Mouse (Mus musculus) stomach, embryonic 14.5 days (tissue): Measurements from ENCODE around the gene Cplx2. TPM values are rescaled to one million over a fixed set of nuclear protein-coding genes. Genes with fewer than 3 reads are reported as not detected.
A peak's percentile ranks its signal among the peaks of the same experiment; 100 is the strongest.

Source experiments
- ATAC-seq: fragments of 200-750 bp; cut with Nextera tagmentation; 2 replicates; pipeline ENCODE4 v1.8.0; 2017; ENCODE audit warnings: low read depth, moderate TSS enrichment; ENCODE audit not compliant: insufficient number of reproducible peaks, insufficient read depth, low FRiP score
- H3K27ac ChIP-seq: fragments of 300-500 bp; sonication (generic); 2 replicates; pipeline ENCODE4 v1.5.1; 2014; ENCODE audit warnings: mild to moderate bottlenecking, low read length, moderate library complexity, mixed read lengths
- H3K27me3 ChIP-seq: fragments of 300-500 bp; sonication (generic); 2 replicates; pipeline ENCODE4 v1.6.1; 2014; ENCODE audit warnings: low read length, control low read depth, mixed read lengths; ENCODE audit not compliant: control insufficient read depth, insufficient read depth
- H3K36me3 ChIP-seq: fragments of 300-500 bp; sonication (generic); 2 replicates; pipeline ENCODE4 v1.6.1; 2014; ENCODE audit warnings: mild to moderate bottlenecking, control low read depth, low read length, moderate library complexity, mixed read lengths; ENCODE audit not compliant: control insufficient read depth, insufficient read depth
- H3K4me1 ChIP-seq: fragments of 300-500 bp; sonication (generic); 2 replicates; pipeline ENCODE4 v1.6.1; 2014; ENCODE audit warnings: low read length, control low read depth, mixed read lengths; ENCODE audit not compliant: control insufficient read depth, insufficient read depth
- H3K4me2 ChIP-seq: fragments of 300-500 bp; sonication (generic); replicated peaks from 2 replicates; pipeline ENCODE4 v1.6.1; 2014; ENCODE audit warnings: low read depth, low read length, control low read depth
- H3K4me3 ChIP-seq: fragments of 300-500 bp; sonication (generic); 2 replicates; pipeline ENCODE4 v1.5.1; 2014; ENCODE audit warnings: low read depth, low read length, control low read depth
- H3K9ac ChIP-seq: fragments of 300-500 bp; sonication (generic); replicated peaks from 2 replicates; pipeline ENCODE4 v1.6.1; 2014; ENCODE audit warnings: low read depth, mild to moderate bottlenecking, control low read depth, low read length, moderate library complexity, mixed read lengths
- H3K9me3 ChIP-seq: fragments of 300-500 bp; sonication (generic); 2 replicates; pipeline ENCODE4 v1.6.1; 2016; ENCODE audit warnings: low read depth, low read length, control low read depth; ENCODE audit not compliant: control insufficient read depth
- WGBS: fragments of 180-500 bp; shearing (Covaris S2); extraction: QIAGEN DNeasy Blood & Tissue Kit; methylation state at CpG from one replicate; pipeline ENCODE4 v1.1.7; 2014; 5-methylcytosine and 5-hydroxymethylcytosine counted together
- polyA plus RNA-seq: library from polyadenylated mRNA; unstranded; fragments of >200 nt; fragmentation: Nextera tagmentation; extraction: Ambion mirVana; gene quantifications from 2 replicates; pipeline ENCODE4 v1.2.1, GENCODE M21; 2014

Cplx2 gene
- polyA plus RNA-seq, 1 experiment from 2014 or later: 7.7 TPM

- WGBS: 32% methylated on average over 11 of the region's 11 CpGs
- Histone ChIP-seq H3K9me3 (no peaks in the 10 kb centered on the region), H3K27me3 (no peaks in the 10 kb centered on the region), H3K4me1 (peaks cover 25% of the 10 kb centered on the region), H3K4me2 (no peak overlapping the region), H3K9ac (no peak overlapping the region), H3K27ac (no peak overlapping the region), H3K36me3 (no peaks in the 10 kb centered on the region), H3K4me3 (no peak overlapping the region)
- no peak for ATAC-seq
Observed at GRCm38 (mm10) chr13:54375497-54376495, 4.6 kb downstream of the Cplx2 start.

GRCm38 (mm10) chr13:54376736-54377135 lies 5.6 kb downstream of the Cplx2 start:
- Histone ChIP-seq H3K27me3 (no peaks in the 10 kb centered on the region), H3K4me3 (no peak overlapping the region), H3K27ac (no peak overlapping the region), H3K4me2 (no peak overlapping the region), H3K9ac (no peak overlapping the region), H3K9me3 (no peaks in the 10 kb centered on the region), H3K4me1 (peaks cover 21% of the 10 kb centered on the region), H3K36me3 (no peaks in the 10 kb centered on the region)
- WGBS: 48% methylated on average over 7 of the region's 7 CpGs
- ATAC-seq: no peak

GRCm38 (mm10) chr13:54378051-54378450 lies 6.9 kb downstream of the Cplx2 start:
- Histone ChIP-seq H3K4me2 (no peak overlapping the region), H3K36me3 (no peaks in the 10 kb centered on the region), H3K27ac (no peak overlapping the region), H3K27me3 (no peaks in the 10 kb centered on the region), H3K4me1 (peaks cover 13% of the 10 kb centered on the region), H3K9me3 (no peaks in the 10 kb centered on the region), H3K9ac (no peak overlapping the region), H3K4me3 (no peak overlapping the region)
- no peak for ATAC-seq
- whole genome bisulfite sequencing: 62% methylated on average over 3 of the region's 3 CpGs

- no peak overlapping the region for H3K4me2 ChIP-seq
- ATAC-seq: no peak
- H3K36me3 ChIP-seq: no peaks in the 10 kb centered on the region
- H3K27ac ChIP-seq: no peak overlapping the region
- no peaks in the 10 kb centered on the region for H3K9me3 ChIP-seq
- peaks cover 15% of the 10 kb centered on the region for H3K4me1 ChIP-seq
- no peaks in the 10 kb centered on the region for H3K27me3 ChIP-seq
- WGBS: 82% methylated on average over 5 of the region's 5 CpGs
- H3K9ac ChIP-seq: no peak overlapping the region
- no peak overlapping the region for H3K4me3 ChIP-seq
Observed at GRCm38 (mm10) chr13:54380421-54380820, 9.3 kb downstream of the Cplx2 start.

- no peak for ATAC-seq
Observed at GRCm38 (mm10) chr13:54381396-54381795, 10.2 kb downstream of the Cplx2 start.

GRCm38 (mm10) chr13:54383531-54383930 lies 12.4 kb downstream of the Cplx2 start:
- Histone ChIP-seq H3K27ac (no peak overlapping the region), H3K27me3 (no peaks in the 10 kb centered on the region), H3K4me3 (no peak overlapping the region), H3K9me3 (no peaks in the 10 kb centered on the region), H3K4me2 (no peak overlapping the region), H3K9ac (no peak overlapping the region), H3K36me3 (no peaks in the 10 kb centered on the region), H3K4me1 (peaks cover 4% of the 10 kb centered on the region; the same call in 1 of the 2 replicates)
- no peak for ATAC-seq
- WGBS: 78% methylated on average over 5 of the region's 5 CpGs

More at GRCm38 (mm10) chr13:54381396-54381795, 10.2 kb downstream of the Cplx2 start:
- Histone ChIP-seq H3K4me3 (no peak overlapping the region), H3K9ac (no peak overlapping the region), H3K36me3 (no peaks in the 10 kb centered on the region), H3K27ac (no peak overlapping the region), H3K4me1 (peaks cover 7% of the 10 kb centered on the region; the same call in 1 of the 2 replicates), H3K27me3 (no peaks in the 10 kb centered on the region), H3K9me3 (no peaks in the 10 kb centered on the region), H3K4me2 (no peak overlapping the region)
- WGBS: 80% methylated on average over 8 of the region's 8 CpGs

- Histone ChIP-seq H3K9ac (no peak overlapping the region), H3K9me3 (no peaks in the 10 kb centered on the region), H3K27me3 (no peaks in the 10 kb centered on the region), H3K4me2 (no peak overlapping the region), H3K27ac (no peak overlapping the region), H3K4me3 (no peak overlapping the region), H3K4me1 (peaks cover 4% of the 10 kb centered on the region; the same call in 1 of the 2 replicates), H3K36me3 (no peaks in the 10 kb centered on the region)
- 19% methylated on average over 5 of the region's 5 CpGs for WGBS
- ATAC-seq: peak; percentile 47; the same call in 1 of the 2 replicates
Observed at GRCm38 (mm10) chr13:54384518-54384917, 13.4 kb downstream of the Cplx2 start.

GRCm38 (mm10) chr13:54385008-54386004 lies 14.2 kb downstream of the Cplx2 start:
- no peak overlapping the region for H3K4me2 ChIP-seq
- no peak overlapping the region for H3K4me3 ChIP-seq
- peaks cover 4% of the 10 kb centered on the region; the same call in 1 of the 2 replicates for H3K4me1 ChIP-seq
- H3K27me3 ChIP-seq: no peaks in the 10 kb centered on the region
- no peaks in the 10 kb centered on the region for H3K9me3 ChIP-seq
- no peak for ATAC-seq
- WGBS: 45% methylated on average over 19 of the region's 19 CpGs
- H3K9ac ChIP-seq: no peak overlapping the region
- no peak overlapping the region for H3K27ac ChIP-seq
- H3K36me3 ChIP-seq: no peaks in the 10 kb centered on the region
